Mouse (Mus musculus) MEL (cell line): Measurements from ENCODE around the gene Pygo1. TPM values are rescaled to one million over a fixed set of nuclear protein-coding genes. Genes with fewer than 3 reads are reported as not detected.
A peak's percentile ranks its signal among the peaks of the same experiment; 100 is the strongest.

Experiments
- DNase-seq: peaks from one replicate; pipeline ENCODE4 v3.0.0; 2011; ENCODE audit warnings: low read depth, low spot score
- H3K27ac ChIP-seq: 2 replicates; pipeline ENCODE4 v1.5.1; 2012; ENCODE audit warnings: low read depth, mild to moderate bottlenecking, control low read depth, low read length, moderate library complexity; ENCODE audit not compliant: control insufficient read depth
- H3K27me3 ChIP-seq, 2 experiments: fragments of 150-350 bp in 1 of 2; sonication (generic) in 1 of 2; 2 replicates each; pipeline ENCODE4 v1.6.1; 2012; ENCODE audit warnings: low read length in 2 of 2, mild to moderate bottlenecking in 2 of 2, improper control_type of control experiment in 1 of 2, moderate library complexity in 1 of 2; ENCODE audit not compliant: insufficient read depth in 2 of 2, control insufficient read depth in 1 of 2
- H3K36me3 ChIP-seq, 2 experiments: 2 replicates each; pipeline ENCODE4 v1.6.1; 2012 to 2014; ENCODE audit warnings: low read length in 2 of 2, improper control_type of control experiment in 1 of 2, inconsistent platforms in 1 of 2, mild to moderate bottlenecking in 1 of 2; ENCODE audit not compliant: insufficient read depth in 2 of 2, control insufficient read depth in 1 of 2
- H3K4me1 ChIP-seq, 2 experiments: fragments of 150-350 bp in 1 of 2; sonication (generic) in 1 of 2; 2 replicates each; pipeline ENCODE4 v1.6.1; 2012; ENCODE audit warnings: low read length in 2 of 2, improper control_type of control experiment in 1 of 2, mild to moderate bottlenecking in 1 of 2; ENCODE audit not compliant: insufficient read depth in 2 of 2, control insufficient read depth in 1 of 2
- H3K4me3 ChIP-seq, 2 experiments: fragments of 150-350 bp in 1 of 2; sonication (generic) in 1 of 2; 2 replicates each; pipeline ENCODE4 v1.5.1; 2012; ENCODE audit warnings: low read depth in 2 of 2, low read length in 2 of 2, mild to moderate bottlenecking in 2 of 2, moderate library complexity in 2 of 2, control low read depth in 1 of 2, improper control_type of control experiment in 1 of 2; ENCODE audit not compliant: control insufficient read depth in 1 of 2, insufficient read depth in 1 of 2
- H3K79me2 ChIP-seq: 2 replicates; pipeline ENCODE4 v1.6.1; 2012; ENCODE audit warnings: mild to moderate bottlenecking, low read length, moderate library complexity; ENCODE audit not compliant: control insufficient read depth, poor library complexity, insufficient read depth
- H3K9ac ChIP-seq: 2 replicates; pipeline ENCODE4 v1.6.1; 2012; ENCODE audit warnings: low read depth, mild to moderate bottlenecking, control low read depth, low read length, moderate library complexity; ENCODE audit not compliant: control insufficient read depth, poor library complexity, severe bottlenecking
- H3K9me3 ChIP-seq: fragments of 150-350 bp; sonication (generic); replicated peaks from 2 replicates; pipeline ENCODE4 v1.6.1; 2012; ENCODE audit warnings: mild to moderate bottlenecking, low read length, improper control_type of control experiment, moderate library complexity; ENCODE audit not compliant: insufficient read depth
- BHLHE40 ChIP-seq: IDR thresholded peaks from 2 replicates; pipeline ENCODE4 v1.6.1; 2012; ENCODE audit warnings: low read depth, mild to moderate bottlenecking, inconsistent platforms, low read length, improper control_type of control experiment, borderline replicate concordance
- CHD1 ChIP-seq: IDR thresholded peaks from 2 replicates; pipeline ENCODE4 v1.6.1; 2012; ENCODE audit warnings: low read depth, mild to moderate bottlenecking, inconsistent platforms, low read length, improper control_type of control experiment
- CTCF ChIP-seq, 3 experiments: IDR thresholded peaks in 2 of 3; conservative IDR thresholded peaks in 1 of 3; 2 replicates each; pipeline ENCODE4 v1.5.1; 2011 to 2012; ENCODE audit warnings: low read length in 3 of 3, low read depth in 2 of 3, mild to moderate bottlenecking in 2 of 3, improper control_type of control experiment in 1 of 3, inconsistent platforms in 1 of 3, mixed read lengths in 1 of 3, moderate library complexity in 1 of 3; ENCODE audit not compliant: control insufficient read depth in 1 of 3, insufficient read depth in 1 of 3, poor library complexity in 1 of 3, severe bottlenecking in 1 of 3
- E2F4 ChIP-seq: IDR thresholded peaks from 2 replicates; pipeline ENCODE4 v1.6.1; 2011; ENCODE audit warnings: low read depth, low read length, improper control_type of control experiment, borderline replicate concordance
- ELF1 ChIP-seq: IDR thresholded peaks from 2 replicates; pipeline ENCODE4 v1.6.1; 2014; ENCODE audit warnings: low read depth, mild to moderate bottlenecking, inconsistent platforms, low read length, improper control_type of control experiment, moderate library complexity
- ETS1 ChIP-seq: IDR thresholded peaks from 2 replicates; pipeline ENCODE4 v1.6.1; 2012; ENCODE audit warnings: low read depth, mild to moderate bottlenecking, inconsistent platforms, low read length, improper control_type of control experiment, moderate library complexity
- GABPA ChIP-seq: IDR thresholded peaks from 2 replicates; pipeline ENCODE4 v1.6.1; 2012; ENCODE audit warnings: low read depth, mild to moderate bottlenecking, inconsistent platforms, low read length, improper control_type of control experiment, moderate library complexity
- GATA1 ChIP-seq: IDR thresholded peaks from 2 replicates; pipeline ENCODE4 v1.6.1; 2011; ENCODE audit warnings: low read depth, low read length, improper control_type of control experiment
- HCFC1 ChIP-seq: IDR thresholded peaks from 2 replicates; pipeline ENCODE4 v1.6.1; 2012; ENCODE audit warnings: low read depth, mild to moderate bottlenecking, inconsistent platforms, low read length, improper control_type of control experiment, moderate library complexity
- JUND ChIP-seq: IDR thresholded peaks from 2 replicates; pipeline ENCODE4 v1.6.1; 2011; ENCODE audit warnings: low read depth, mild to moderate bottlenecking, improper control_type of control experiment, low read length
- KAT2A ChIP-seq: conservative IDR thresholded peaks from 2 replicates; pipeline ENCODE4 v1.6.1; 2012; ENCODE audit warnings: low read depth, low read length, improper control_type of control experiment, inconsistent platforms
- MAFK ChIP-seq: IDR thresholded peaks from 2 replicates; pipeline ENCODE4 v1.6.1; 2011; ENCODE audit warnings: low read depth, mild to moderate bottlenecking, low read length, improper control_type of control experiment, borderline replicate concordance
- MAX ChIP-seq: IDR thresholded peaks from 2 replicates; pipeline ENCODE4 v1.6.1; 2011; ENCODE audit warnings: low read length, improper control_type of control experiment
- MAZ ChIP-seq: IDR thresholded peaks from 2 replicates; pipeline ENCODE4 v1.6.1; 2012; ENCODE audit warnings: low read depth, mild to moderate bottlenecking, inconsistent platforms, low read length, improper control_type of control experiment
- MEF2A ChIP-seq: IDR thresholded peaks from 2 replicates; pipeline ENCODE4 v1.6.1; 2014; ENCODE audit warnings: low read depth, mild to moderate bottlenecking, inconsistent platforms, low read length, improper control_type of control experiment; ENCODE audit not compliant: poor library complexity, insufficient replicate concordance, severe bottlenecking; ENCODE audit errors: extremely low read depth
- MXI1 ChIP-seq: IDR thresholded peaks from 2 replicates; pipeline ENCODE4 v1.6.1; 2011; ENCODE audit warnings: mild to moderate bottlenecking, low read depth, low read length, improper control_type of control experiment
- MYB ChIP-seq: IDR thresholded peaks from 2 replicates; pipeline ENCODE4 v1.6.1; 2011; ENCODE audit warnings: mild to moderate bottlenecking, low read depth, low read length, improper control_type of control experiment
- MYC ChIP-seq: IDR thresholded peaks from 2 replicates; pipeline ENCODE4 v1.6.1; 2011; ENCODE audit warnings: low read depth, mild to moderate bottlenecking, low read length, improper control_type of control experiment, moderate library complexity
- NELFE ChIP-seq: IDR thresholded peaks from 2 replicates; pipeline ENCODE4 v1.6.1; 2011; ENCODE audit warnings: low read depth, low read length, improper control_type of control experiment
- POLR2A ChIP-seq, 2 experiments: IDR thresholded peaks; 2 replicates each; pipeline ENCODE4 v1.6.1; 2011 to 2012; ENCODE audit warnings: low read length in 2 of 2, mild to moderate bottlenecking in 2 of 2, control low read depth in 1 of 2, improper control_type of control experiment in 1 of 2, low read depth in 1 of 2, moderate library complexity in 1 of 2; ENCODE audit not compliant: control insufficient read depth in 1 of 2, insufficient read depth in 1 of 2, poor library complexity in 1 of 2
- POLR2AphosphoS2 ChIP-seq: IDR thresholded peaks from 2 replicates; pipeline ENCODE4 v1.6.1; 2011; ENCODE audit warnings: low read length, improper control_type of control experiment
- POLR2AphosphoS5 ChIP-seq: IDR thresholded peaks from 2 replicates; pipeline ENCODE4 v1.6.1; 2012; ENCODE audit warnings: low read depth, borderline replicate concordance, mild to moderate bottlenecking, inconsistent platforms, low read length, moderate library complexity, mixed read lengths
- SIN3A ChIP-seq: IDR thresholded peaks from 2 replicates; pipeline ENCODE4 v1.6.1; 2012; ENCODE audit warnings: low read length, improper control_type of control experiment, inconsistent platforms
- TAL1 ChIP-seq: IDR thresholded peaks from 2 replicates; pipeline ENCODE4 v1.6.1; 2012; ENCODE audit warnings: mild to moderate bottlenecking, inconsistent platforms, low read length, moderate library complexity, mixed read lengths
- TBP ChIP-seq: IDR thresholded peaks from 2 replicates; pipeline ENCODE4 v1.8.0; 2011; ENCODE audit warnings: low read depth, low read length, improper control_type of control experiment
- TCF12 ChIP-seq: IDR thresholded peaks from 2 replicates; pipeline ENCODE4 v1.6.1; 2014; ENCODE audit warnings: low read depth, mild to moderate bottlenecking, inconsistent platforms, low read length, improper control_type of control experiment, moderate library complexity
- UBTF ChIP-seq: IDR thresholded peaks from 2 replicates; pipeline ENCODE4 v1.6.1; 2012; ENCODE audit warnings: low read depth, mild to moderate bottlenecking, inconsistent platforms, low read length, improper control_type of control experiment, moderate library complexity, borderline replicate concordance; ENCODE audit not compliant: insufficient read depth
- USF2 ChIP-seq, 2 experiments: IDR thresholded peaks; 2 replicates each; pipeline ENCODE4 v1.6.1; 2011 to 2012; ENCODE audit warnings: improper control_type of control experiment in 2 of 2, low read length in 2 of 2, borderline replicate concordance in 1 of 2, inconsistent platforms in 1 of 2, low read depth in 1 of 2, mild to moderate bottlenecking in 1 of 2; ENCODE audit not compliant: insufficient read depth in 1 of 2
- ZC3H11A ChIP-seq: IDR thresholded peaks from 2 replicates; pipeline ENCODE4 v1.6.1; 2012; ENCODE audit warnings: low read depth, mild to moderate bottlenecking, inconsistent platforms, low read length, improper control_type of control experiment
- ZMIZ1 ChIP-seq: IDR thresholded peaks from 2 replicates; pipeline ENCODE4 v1.6.1; 2012; ENCODE audit warnings: low read depth, mild to moderate bottlenecking, inconsistent platforms, low read length, improper control_type of control experiment, moderate library complexity
- ZNF384 ChIP-seq: IDR thresholded peaks from 2 replicates; pipeline ENCODE4 v1.6.1; 2012; ENCODE audit warnings: low read depth, mild to moderate bottlenecking, inconsistent platforms, low read length, improper control_type of control experiment
- polyA plus RNA-seq, 2 experiments: library from polyadenylated mRNA; stranded (reverse) in 1 of 2; unstranded in 1 of 2; fragments of >175 nt in 1 of 2; fragments of >200 nt in 1 of 2; gene quantifications; 2 replicates each; pipeline versions ENCODE4 v1.2.1 to v1.2.4; 2012; ENCODE audit warnings: low replicate concordance in 2 of 2, low read depth in 1 of 2; ENCODE audit not compliant: insufficient read length in 2 of 2, insufficient read depth in 1 of 2, missing spikeins in 1 of 2
- total RNA-seq: library from RNA; depleted of rRNA; stranded (reverse); fragments of 300-350 nt; gene quantifications from 2 replicates; pipeline ENCODE4 v1.2.3, GENCODE M21; 2012

Pygo1 gene
- total and polyA plus RNA-seq, 3 experiments = not detected

GRCm38 (mm10) chr9:72902057-72902456 is 23.4 kb upstream of the Pygo1 start:
- H3K4me1 ChIP-seq = peaks cover 2 to 11% of the 10 kb centered on the region in 2 experiments; a peak in 3 of 4 replicates
- peaks cover 0 to 11% of the 10 kb centered on the region in 2 experiments; a peak in 2 of 4 replicates for H3K36me3 ChIP-seq
- H3K27me3 ChIP-seq = no peaks in the 10 kb centered on the region; a peak in 1 of 4 replicates
- no peak for TF ChIP-seq POLR2A (IDR thresholded peaks at IDR 0.05; ENCODE audit: control insufficient read depth in 1 of 2, insufficient read depth in 1 of 2, low read depth in 1 of 2, low read length in 2 of 2, poor library complexity in 1 of 2)
- TF ChIP-seq KAT2A = no peak
- TF ChIP-seq BHLHE40 = no peak
- no peak for TF ChIP-seq MEF2A
- no peak for TF ChIP-seq ETS1
- no peak for TF ChIP-seq ZC3H11A
- no peak for TF ChIP-seq MAZ
- TF ChIP-seq ZMIZ1 = no peak
- no peak for TF ChIP-seq HCFC1
- no peak for TF ChIP-seq UBTF
- no peak for TF ChIP-seq USF2 (IDR thresholded peaks at IDR 0.05; ENCODE audit: borderline replicate concordance in 1 of 2, insufficient read depth in 1 of 2, low read depth in 1 of 2, low read length in 2 of 2)
- no peak for TF ChIP-seq MYB
- no peak for TF ChIP-seq ZNF384
- TF ChIP-seq POLR2AphosphoS2 = no peak
- no peak for TF ChIP-seq CTCF (IDR thresholded peaks at IDR 0.05 in 2 of 3, conservative IDR thresholded peaks at IDR 0.05 in 1 of 3; ENCODE audit: control insufficient read depth in 1 of 3, insufficient read depth in 1 of 3, low read depth in 2 of 3, low read length in 3 of 3, poor library complexity in 1 of 3, severe bottlenecking in 1 of 3)
- no peaks in the 10 kb centered on the region for H3K79me2 ChIP-seq
- no peaks in the 10 kb centered on the region for H3K9me3 ChIP-seq
- H3K27ac ChIP-seq = no peak overlapping the region
- DNase-seq = no peak
- H3K4me3 ChIP-seq = no peak overlapping the region
- no peak overlapping the region for H3K9ac ChIP-seq

- H3K9ac ChIP-seq = no peak overlapping the region
- DNase-seq = peak; percentile 80
- H3K27me3 ChIP-seq = no peaks in the 10 kb centered on the region; a peak in 1 of 4 replicates
- peaks cover 2 to 11% of the 10 kb centered on the region in 2 experiments; a peak in 3 of 4 replicates for H3K4me1 ChIP-seq
- no peaks in the 10 kb centered on the region for H3K79me2 ChIP-seq
- no peaks in the 10 kb centered on the region for H3K9me3 ChIP-seq
- no peak overlapping the region; the same call in 1 of the 2 replicates for H3K27ac ChIP-seq
- peaks cover 0 to 11% of the 10 kb centered on the region in 2 experiments; a peak in 2 of 4 replicates for H3K36me3 ChIP-seq
- H3K4me3 ChIP-seq = no peak overlapping the region
- TF ChIP-seq CHD1 (no peak), TAL1 (peak; percentile 84), GATA1 (peak; percentile 94), TBP (0 out of 2 replicates have a peak, but pooled peaks have one; percentile 14), ZC3H11A (no peak), ELF1 (no peak), POLR2AphosphoS2 (no peak), POLR2AphosphoS5 (no peak), SIN3A (peak; percentile 44; the same call in 1 of the 2 replicates), NELFE (no peak), MAFK (no peak), MYC (peak; percentile 77), MXI1 (peak; percentile 46; the same call in 1 of the 2 replicates), TCF12 (peak; percentile 91), GABPA (no peak), HCFC1 (no peak), E2F4 (no peak), POLR2A (IDR thresholded peaks at IDR 0.05; ENCODE audit: control insufficient read depth in 1 of 2, insufficient read depth in 1 of 2, low read depth in 1 of 2, low read length in 2 of 2, poor library complexity in 1 of 2) (no peak), MAX (peak; percentile 64; the same call in 1 of the 2 replicates), CTCF (IDR thresholded peaks at IDR 0.05 in 2 of 3, conservative IDR thresholded peaks at IDR 0.05 in 1 of 3; ENCODE audit: control insufficient read depth in 1 of 3, insufficient read depth in 1 of 3, low read depth in 2 of 3, low read length in 3 of 3, poor library complexity in 1 of 3, severe bottlenecking in 1 of 3) (no peak), JUND (no peak)
Observed at GRCm38 (mm10) chr9:72902611-72903010, 22.8 kb upstream of the Pygo1 start.
